Mouse (Mus musculus) forebrain, embryonic 10.5 days (tissue): ENCODE measurements around the gene Ttyh2. TPM values are rescaled to one million over a fixed set of nuclear protein-coding genes. Genes with fewer than 3 reads are reported as not detected.
A peak's percentile ranks its signal among the peaks of the same experiment; 100 is the strongest.

Experiments used
- DNase-seq: peaks from one replicate; pipeline ENCODE4 v3.0.0-alpha.2; 2017; ENCODE audit warnings: low spot score; ENCODE audit errors: extremely low spot score
- H3K27ac ChIP-seq: fragments of 300-500 bp; sonication (generic); 2 replicates; pipeline ENCODE4 v1.5.1; 2016; ENCODE audit warnings: mild to moderate bottlenecking
- H3K27me3 ChIP-seq: fragments of 300-500 bp; sonication (generic); 2 replicates; pipeline ENCODE4 v1.6.1; 2016; ENCODE audit warnings: mild to moderate bottlenecking; ENCODE audit not compliant: poor library complexity, severe bottlenecking
- H3K36me3 ChIP-seq: fragments of 300-500 bp; sonication (generic); replicated peaks from 2 replicates; pipeline ENCODE4 v1.6.1; 2016; ENCODE audit warnings: mild to moderate bottlenecking, moderate library complexity
- H3K4me1 ChIP-seq: fragments of 300-500 bp; sonication (generic); 2 replicates; pipeline ENCODE4 v1.6.1; 2016
- H3K4me3 ChIP-seq: fragments of 300-500 bp; sonication (generic); 2 replicates; pipeline ENCODE4 v1.5.1; 2016; ENCODE audit warnings: mild to moderate bottlenecking, moderate library complexity
- H3K9me3 ChIP-seq: fragments of 300-500 bp; sonication (generic); 2 replicates; pipeline ENCODE4 v1.6.1; 2016; ENCODE audit warnings: mild to moderate bottlenecking, moderate library complexity
- WGBS: fragments of 180-500 bp; shearing (Covaris S2); methylation state at CpG from one replicate; pipeline ENCODE4 v1.1.7; 2016; 5-methylcytosine and 5-hydroxymethylcytosine counted together
- polyA plus RNA-seq: library from polyadenylated mRNA; unstranded; fragments of >200 nt; fragmentation: Nextera tagmentation; extraction: Ambion mirVana; gene quantifications from 2 replicates; pipeline ENCODE4 v1.2.1, GENCODE M21; 2016

The Ttyh2 gene
- polyA plus RNA-seq, 1 experiment from 2014 or later, result 8.6 TPM

- H3K9me3 ChIP-seq, result peaks cover 3% of the 10 kb centered on the region; the same call in 1 of the 2 replicates
- 49% methylated on average over 5 of the region's 5 CpGs for WGBS
- no peak overlapping the region for H3K27ac ChIP-seq
- no peak overlapping the region for H3K4me3 ChIP-seq
- H3K27me3 ChIP-seq, result peaks cover 26% of the 10 kb centered on the region
- no peak for DNase-seq
- H3K4me1 ChIP-seq, result peaks cover 41% of the 10 kb centered on the region
- H3K36me3 ChIP-seq, result no peaks in the 10 kb centered on the region
These were observed 53.1 kb downstream of the Ttyh2 start for GRCm38 (mm10) chr11:114728333-114728732.

- Histone ChIP-seq H3K36me3 (no peaks in the 10 kb centered on the region), H3K9me3 (peaks cover 3% of the 10 kb centered on the region; the same call in 1 of the 2 replicates), H3K27me3 (peaks cover 26% of the 10 kb centered on the region), H3K27ac (no peak overlapping the region), H3K4me3 (no peak overlapping the region), H3K4me1 (peaks cover 37% of the 10 kb centered on the region)
- DNase-seq, result no peak
- 55% methylated on average over 6 of the region's 6 CpGs for WGBS
These were observed 54.7 kb downstream of the Ttyh2 start for GRCm38 (mm10) chr11:114729832-114730363.

- DNase-seq, result no peak
- peaks cover 21% of the 10 kb centered on the region for H3K27me3 ChIP-seq
- no peak overlapping the region for H3K27ac ChIP-seq
- no peak overlapping the region for H3K4me3 ChIP-seq
- H3K36me3 ChIP-seq, result no peaks in the 10 kb centered on the region
- peaks cover 32% of the 10 kb centered on the region for H3K4me1 ChIP-seq
- 86% methylated on average over 4 of the region's 4 CpGs for WGBS
- no peaks in the 10 kb centered on the region for H3K9me3 ChIP-seq
These were observed 56.5 kb downstream of the Ttyh2 start for GRCm38 (mm10) chr11:114731711-114732110.

- H3K27me3 ChIP-seq, result peaks cover 15% of the 10 kb centered on the region
- H3K4me1 ChIP-seq, result peaks cover 27% of the 10 kb centered on the region
- H3K9me3 ChIP-seq, result no peaks in the 10 kb centered on the region
- H3K36me3 ChIP-seq, result no peaks in the 10 kb centered on the region
- no peak overlapping the region for H3K27ac ChIP-seq
- H3K4me3 ChIP-seq, result no peak overlapping the region
- 82% methylated on average over 22 of the region's 22 CpGs for WGBS
- no peak for DNase-seq
These were observed 57.7 kb downstream of the Ttyh2 start for GRCm38 (mm10) chr11:114732890-114733289.

- Histone ChIP-seq H3K4me3 (no peak overlapping the region), H3K36me3 (no peaks in the 10 kb centered on the region), H3K4me1 (peaks cover 17% of the 10 kb centered on the region), H3K27me3 (peaks cover 21% of the 10 kb centered on the region), H3K9me3 (no peaks in the 10 kb centered on the region), H3K27ac (no peak overlapping the region)
- DNase-seq, result no peak
- WGBS, result 94% methylated on average over 2 of the region's 2 CpGs
These were observed 60.9 kb downstream of the Ttyh2 start for GRCm38 (mm10) chr11:114736111-114736510.

- H3K4me1 ChIP-seq, result peaks cover 24% of the 10 kb centered on the region
- WGBS, result 20% methylated on average over 11 of the region's 11 CpGs
- H3K4me3 ChIP-seq, result peak overlapping the region; percentile 5; the same call in 1 of the 2 replicates
- peaks cover 21% of the 10 kb centered on the region for H3K27me3 ChIP-seq
- H3K36me3 ChIP-seq, result no peaks in the 10 kb centered on the region
- DNase-seq, result peak; percentile 61
- peak overlapping the region; percentile 85 for H3K27ac ChIP-seq
- no peaks in the 10 kb centered on the region for H3K9me3 ChIP-seq
These were observed 61.8 kb downstream of the Ttyh2 start for GRCm38 (mm10) chr11:114736913-114737624.

GRCm38 (mm10) chr11:114740598-114740997, 65.4 kb downstream of the Ttyh2 start:
- Histone ChIP-seq H3K9me3 (no peaks in the 10 kb centered on the region), H3K4me3 (no peak overlapping the region), H3K27ac (peak overlapping the region; percentile 35; the same call in 1 of the 2 replicates), H3K36me3 (no peaks in the 10 kb centered on the region), H3K4me1 (peaks cover 32% of the 10 kb centered on the region), H3K27me3 (peaks cover 37% of the 10 kb centered on the region)
- WGBS, result 47% methylated on average over 10 of the region's 10 CpGs
- DNase-seq, result no peak

- Histone ChIP-seq H3K36me3 (no peaks in the 10 kb centered on the region), H3K27me3 (peaks cover 41% of the 10 kb centered on the region), H3K9me3 (no peaks in the 10 kb centered on the region), H3K27ac (peak overlapping the region; percentile 70), H3K4me3 (no peak overlapping the region), H3K4me1 (peaks cover 32% of the 10 kb centered on the region)
- no peak for DNase-seq
- 36% methylated on average over 6 of the region's 6 CpGs for WGBS
These were observed 66.2 kb downstream of the Ttyh2 start for GRCm38 (mm10) chr11:114741451-114741850.

GRCm38 (mm10) chr11:114745134-114745533, 69.9 kb downstream of the Ttyh2 start:
- DNase-seq, result peak; percentile 93
- Histone ChIP-seq H3K9me3 (no peaks in the 10 kb centered on the region), H3K27me3 (peaks cover 25% of the 10 kb centered on the region), H3K4me1 (peaks cover 25% of the 10 kb centered on the region), H3K4me3 (peak overlapping the region; percentile 36), H3K36me3 (no peaks in the 10 kb centered on the region), H3K27ac (peak overlapping the region; percentile 65)
- 5% methylated on average over 12 of the region's 12 CpGs for WGBS

- Histone ChIP-seq H3K36me3 (no peaks in the 10 kb centered on the region), H3K27ac (no peak overlapping the region), H3K9me3 (no peaks in the 10 kb centered on the region), H3K27me3 (peaks cover 21% of the 10 kb centered on the region), H3K4me1 (peaks cover 7% of the 10 kb centered on the region), H3K4me3 (no peak overlapping the region)
- no peak for DNase-seq
- 93% methylated on average over 12 of the region's 12 CpGs for WGBS
These were observed 72.4 kb downstream of the Ttyh2 start for GRCm38 (mm10) chr11:114747564-114748138.

GRCm38 (mm10) chr11:114764820-114765818, 89.9 kb downstream of the Ttyh2 start, which contains the start of gene Kif19a:
TSS of gene Kif19a (plus strand) at chr11:114765388.
- 3% methylated on average over 51 of the region's 51 CpGs for whole genome bisulfite sequencing
- peak within 1 kb of the TSS; percentile 61 for H3K4me3 ChIP-seq
- no peaks in the 10 kb centered on the region for H3K36me3 ChIP-seq
- no peaks in the 10 kb centered on the region for H3K9me3 ChIP-seq
- peak within 1 kb of the TSS; percentile 40 for H3K27ac ChIP-seq
- DNase-seq, result peak; percentile 72
- peaks cover 78% of the 10 kb centered on the region for H3K27me3 ChIP-seq
- H3K4me1 ChIP-seq, result peaks cover 19% of the 10 kb centered on the region

- DNase-seq, result no peak
- no peaks in the 10 kb centered on the region for H3K36me3 ChIP-seq
- no peak overlapping the region for H3K4me3 ChIP-seq
- H3K27ac ChIP-seq, result peak overlapping the region; percentile 63
- H3K4me1 ChIP-seq, result peaks cover 27% of the 10 kb centered on the region
- peaks cover 48% of the 10 kb centered on the region for H3K27me3 ChIP-seq
- 36% methylated on average over 6 of the region's 6 CpGs for WGBS
- no peaks in the 10 kb centered on the region for H3K9me3 ChIP-seq
These were observed 94.7 kb downstream of the Ttyh2 start for GRCm38 (mm10) chr11:114769911-114770310.
